Mouse (Mus musculus) hindbrain, embryonic 10.5 days (tissue): ENCODE results near the gene Nrn1. TPM values are rescaled to one million over a fixed set of nuclear protein-coding genes. Genes with fewer than 3 reads are reported as not detected.
A peak's percentile ranks its signal among the peaks of the same experiment; 100 is the strongest.

ENCODE experiments used
- DNase-seq: peaks from one replicate; pipeline ENCODE4 v3.0.0-alpha.2; 2017; ENCODE audit warnings: low spot score
- H3K27ac ChIP-seq: fragments of 300-500 bp; sonication (generic); 2 replicates; pipeline ENCODE4 v1.5.1; 2016; ENCODE audit warnings: mild to moderate bottlenecking, moderate library complexity
- H3K27me3 ChIP-seq: fragments of 300-500 bp; sonication (generic); 2 replicates; pipeline ENCODE4 v1.6.1; 2016; ENCODE audit warnings: mild to moderate bottlenecking; ENCODE audit not compliant: poor library complexity, insufficient read depth, severe bottlenecking
- H3K36me3 ChIP-seq: fragments of 300-500 bp; sonication (generic); 2 replicates; pipeline ENCODE4 v1.6.1; 2016; ENCODE audit warnings: mild to moderate bottlenecking, moderate library complexity
- H3K4me1 ChIP-seq: fragments of 300-500 bp; sonication (generic); replicated peaks from 2 replicates; pipeline ENCODE4 v1.6.1; 2016; ENCODE audit warnings: mild to moderate bottlenecking
- H3K4me3 ChIP-seq: fragments of 300-500 bp; sonication (generic); 2 replicates; pipeline ENCODE4 v1.5.1; 2016; ENCODE audit warnings: mild to moderate bottlenecking, moderate library complexity
- H3K9me3 ChIP-seq: fragments of 300-500 bp; sonication (generic); 2 replicates; pipeline ENCODE4 v1.6.1; 2016; ENCODE audit warnings: mild to moderate bottlenecking, moderate library complexity
- WGBS: fragments of 180-500 bp; shearing (Covaris S2); methylation state at CpG from one replicate; pipeline ENCODE4 v1.1.7; 2016; 5-methylcytosine and 5-hydroxymethylcytosine counted together
- polyA plus RNA-seq: library from polyadenylated mRNA; unstranded; fragments of >200 nt; fragmentation: Nextera tagmentation; extraction: Ambion mirVana; gene quantifications from 2 replicates; pipeline ENCODE4 v1.2.1, GENCODE M21; 2016

Nrn1 gene
- polyA plus RNA-seq, 1 experiment from 2014 or later: 21.6 TPM

- 1% methylated on average over 34 of the region's 34 CpGs for WGBS
Observed at GRCm38 (mm10) chr13:36731016-36731930, 3.7 kb downstream of the Nrn1 start.

GRCm38 (mm10) chr13:36730341-36730761 lies 4.6 kb downstream of the Nrn1 start:
- Histone ChIP-seq H3K9me3 (no peaks in the 10 kb centered on the region), H3K4me1 (peaks cover 31% of the 10 kb centered on the region), H3K27me3 (peaks cover 100% of the 10 kb centered on the region), H3K27ac (peak overlapping the region; percentile 85), H3K36me3 (no peaks in the 10 kb centered on the region), H3K4me3 (peak overlapping the region; percentile 37)
- peak; percentile 17 for DNase-seq
- WGBS: 3% methylated on average over 14 of the region's 14 CpGs

More at GRCm38 (mm10) chr13:36731016-36731930, 3.7 kb downstream of the Nrn1 start:
- Histone ChIP-seq H3K36me3 (no peaks in the 10 kb centered on the region), H3K27ac (peak overlapping the region; percentile 76), H3K4me1 (peaks cover 40% of the 10 kb centered on the region), H3K4me3 (peak overlapping the region; percentile 56), H3K27me3 (peaks cover 100% of the 10 kb centered on the region), H3K9me3 (no peaks in the 10 kb centered on the region)
- peak; percentile 55 for DNase-seq

GRCm38 (mm10) chr13:36729731-36730340 lies 5.1 kb downstream of the Nrn1 start:
- Histone ChIP-seq H3K4me1 (peaks cover 30% of the 10 kb centered on the region), H3K9me3 (no peaks in the 10 kb centered on the region), H3K36me3 (no peaks in the 10 kb centered on the region), H3K27me3 (peaks cover 100% of the 10 kb centered on the region), H3K4me3 (peak overlapping the region; percentile 37), H3K27ac (peak overlapping the region; percentile 85; the same call in 1 of the 2 replicates)
- DNase-seq: peak; percentile 32
- 1% methylated on average over 13 of the region's 13 CpGs for WGBS

GRCm38 (mm10) chr13:36728509-36728908 lies 6.4 kb downstream of the Nrn1 start:
- H3K9me3 ChIP-seq: no peaks in the 10 kb centered on the region
- H3K36me3 ChIP-seq: no peaks in the 10 kb centered on the region
- peaks cover 37% of the 10 kb centered on the region for H3K4me1 ChIP-seq
- DNase-seq: no peak
- peak overlapping the region; percentile 85; the same call in 1 of the 2 replicates for H3K27ac ChIP-seq
- 5% methylated on average over 5 of the region's 5 CpGs for WGBS
- H3K27me3 ChIP-seq: peaks cover 100% of the 10 kb centered on the region
- peak overlapping the region; percentile 49; the same call in 1 of the 2 replicates for H3K4me3 ChIP-seq

GRCm38 (mm10) chr13:36727779-36728470 lies 7.0 kb downstream of the Nrn1 start:
- under 1% methylated on average over 23 of the region's 23 CpGs for WGBS
- Histone ChIP-seq H3K36me3 (no peaks in the 10 kb centered on the region), H3K27ac (peak overlapping the region; percentile 85), H3K27me3 (peaks cover 100% of the 10 kb centered on the region), H3K4me1 (peaks cover 41% of the 10 kb centered on the region), H3K9me3 (no peaks in the 10 kb centered on the region), H3K4me3 (peak overlapping the region; percentile 49)
- DNase-seq: peak; percentile 38

- Histone ChIP-seq H3K4me1 (peaks cover 44% of the 10 kb centered on the region), H3K4me3 (peak overlapping the region; percentile 49), H3K9me3 (no peaks in the 10 kb centered on the region), H3K27me3 (peaks cover 100% of the 10 kb centered on the region), H3K36me3 (no peaks in the 10 kb centered on the region), H3K27ac (peak overlapping the region; percentile 85)
- WGBS: under 1% methylated on average over 34 of the region's 34 CpGs
- peak; percentile 67 for DNase-seq
Observed at GRCm38 (mm10) chr13:36726951-36727778, 7.8 kb downstream of the Nrn1 start.

- H3K27ac ChIP-seq: peak overlapping the region; percentile 85
- under 1% methylated on average over 24 of the region's 24 CpGs for WGBS
- peak; percentile 59 for DNase-seq
- no peaks in the 10 kb centered on the region for H3K36me3 ChIP-seq
- peak overlapping the region; percentile 49 for H3K4me3 ChIP-seq
- H3K9me3 ChIP-seq: no peaks in the 10 kb centered on the region
- peaks cover 40% of the 10 kb centered on the region for H3K4me1 ChIP-seq
- H3K27me3 ChIP-seq: peaks cover 100% of the 10 kb centered on the region
Observed at GRCm38 (mm10) chr13:36726551-36726950, 8.4 kb downstream of the Nrn1 start.

- H3K9me3 ChIP-seq: no peaks in the 10 kb centered on the region
- H3K27ac ChIP-seq: peak overlapping the region; percentile 85; the same call in 1 of the 2 replicates
- WGBS: 3% methylated on average over 8 of the region's 8 CpGs
- H3K36me3 ChIP-seq: no peaks in the 10 kb centered on the region
- no peak for DNase-seq
- H3K27me3 ChIP-seq: peaks cover 100% of the 10 kb centered on the region
- H3K4me3 ChIP-seq: 0 out of 2 replicates have a peak overlapping the region, but pooled peaks have one; percentile 49
- peaks cover 40% of the 10 kb centered on the region for H3K4me1 ChIP-seq
Observed at GRCm38 (mm10) chr13:36725881-36726280, 9.1 kb downstream of the Nrn1 start.

GRCm38 (mm10) chr13:36724533-36725470 lies 10.1 kb downstream of the Nrn1 start:
- Histone ChIP-seq H3K36me3 (no peaks in the 10 kb centered on the region), H3K4me3 (peak overlapping the region; percentile 34), H3K4me1 (peaks cover 40% of the 10 kb centered on the region), H3K9me3 (no peaks in the 10 kb centered on the region), H3K27ac (peak overlapping the region; percentile 63; the same call in 1 of the 2 replicates), H3K27me3 (peaks cover 99% of the 10 kb centered on the region)
- under 1% methylated on average over 40 of the region's 40 CpGs for WGBS
- DNase-seq: peak; percentile 68

GRCm38 (mm10) chr13:36723726-36724300 lies 11.1 kb downstream of the Nrn1 start:
- H3K27ac ChIP-seq: peak overlapping the region; percentile 53; the same call in 1 of the 2 replicates
- H3K4me3 ChIP-seq: no peak overlapping the region
- H3K4me1 ChIP-seq: peaks cover 40% of the 10 kb centered on the region
- no peaks in the 10 kb centered on the region for H3K9me3 ChIP-seq
- H3K36me3 ChIP-seq: no peaks in the 10 kb centered on the region
- peaks cover 91% of the 10 kb centered on the region for H3K27me3 ChIP-seq
- under 1% methylated on average over 15 of the region's 15 CpGs for WGBS
- peak; percentile 24 for DNase-seq

- Histone ChIP-seq H3K27me3 (peaks cover 76% of the 10 kb centered on the region), H3K27ac (no peak overlapping the region), H3K9me3 (no peaks in the 10 kb centered on the region), H3K36me3 (no peaks in the 10 kb centered on the region), H3K4me1 (peaks cover 35% of the 10 kb centered on the region), H3K4me3 (no peak overlapping the region)
- DNase-seq: no peak
Observed at GRCm38 (mm10) chr13:36722309-36722708, 12.6 kb downstream of the Nrn1 start.
